Mouse (Mus musculus): ENCODE measurements around the gene Cd70.
A peak's percentile ranks its signal among the peaks of the same experiment; 100 is the strongest.

Cd70 gene

GRCm38 (mm10) chr17:57148994-57149803, at the start of gene Cd70:
TSS of gene Cd70 (minus strand) at chr17:57149777.
- DNase-seq (ENCODE audit: inconsistent ontology term): peak; percentile 17

- DNase-seq (ENCODE audit: inconsistent ontology term): no peak
Measured at GRCm38 (mm10) chr17:57198252-57198651, 48.7 kb upstream of the Cd70 start.

GRCm38 (mm10) chr17:57195326-57196010, 45.9 kb upstream of the Cd70 start:
- DNase-seq (ENCODE audit: inconsistent ontology term): no peak

- DNase-seq (ENCODE audit: inconsistent ontology term): no peak
Measured at GRCm38 (mm10) chr17:57194771-57195170, 45.2 kb upstream of the Cd70 start.

- no peak for DNase-seq (ENCODE audit: inconsistent ontology term)
Measured at GRCm38 (mm10) chr17:57194041-57194507, 44.5 kb upstream of the Cd70 start, which contains the start of gene Tnfsf14. TSS of gene Tnfsf14 (minus strand) at chr17:57194177.

GRCm38 (mm10) chr17:57188510-57189192, 39.1 kb upstream of the Cd70 start:
- DNase-seq (ENCODE audit: inconsistent ontology term): no peak

GRCm38 (mm10) chr17:57185641-57186040, 36.1 kb upstream of the Cd70 start:
- no peak for DNase-seq (ENCODE audit: inconsistent ontology term)

GRCm38 (mm10) chr17:57182871-57183270, 33.3 kb upstream of the Cd70 start:
- DNase-seq (ENCODE audit: inconsistent ontology term): no peak

- DNase-seq (ENCODE audit: inconsistent ontology term): no peak
Measured at GRCm38 (mm10) chr17:57180363-57180762, 30.8 kb upstream of the Cd70 start.

- no peak for DNase-seq (ENCODE audit: inconsistent ontology term)
Measured at GRCm38 (mm10) chr17:57173351-57173750, 23.8 kb upstream of the Cd70 start.

GRCm38 (mm10) chr17:57172378-57172777, 22.8 kb upstream of the Cd70 start:
- no peak for DNase-seq (ENCODE audit: inconsistent ontology term)

GRCm38 (mm10) chr17:57170616-57171260, 21.2 kb upstream of the Cd70 start:
- DNase-seq (ENCODE audit: inconsistent ontology term): no peak

- DNase-seq (ENCODE audit: inconsistent ontology term): peak; percentile 77
Measured at GRCm38 (mm10) chr17:57166800-57167791, 17.5 kb upstream of the Cd70 start.

- no peak for DNase-seq (ENCODE audit: inconsistent ontology term)
Measured at GRCm38 (mm10) chr17:57153787-57154186, 4.2 kb upstream of the Cd70 start.

- DNase-seq (ENCODE audit: inconsistent ontology term): no peak
Measured at GRCm38 (mm10) chr17:57153006-57153405, 3.4 kb upstream of the Cd70 start.

GRCm38 (mm10) chr17:57148343-57148742, 1.2 kb downstream of the Cd70 start:
- no peak for DNase-seq (ENCODE audit: inconsistent ontology term)

- DNase-seq (ENCODE audit: inconsistent ontology term): no peak
Measured at GRCm38 (mm10) chr17:57145115-57145514, 4.5 kb downstream of the Cd70 start.

- DNase-seq (ENCODE audit: inconsistent ontology term): no peak
Measured at GRCm38 (mm10) chr17:57143704-57144103, 5.9 kb downstream of the Cd70 start.

GRCm38 (mm10) chr17:57139708-57140107, 9.9 kb downstream of the Cd70 start:
- DNase-seq (ENCODE audit: inconsistent ontology term): no peak

- DNase-seq (ENCODE audit: inconsistent ontology term): no peak
Measured at GRCm38 (mm10) chr17:57138676-57139075, 10.9 kb downstream of the Cd70 start.

- no peak for DNase-seq (ENCODE audit: inconsistent ontology term)
Measured at GRCm38 (mm10) chr17:57135635-57136034, 13.9 kb downstream of the Cd70 start.

Data from Muller cell, postnatal 12 days (primary cell).